Mouse (Mus musculus): ENCODE results near the gene Avpi1. TPM values are rescaled to one million over a fixed set of nuclear protein-coding genes. Genes with fewer than 3 reads are reported as not detected.

Gene Avpi1
- polyA plus RNA-seq, 1 experiment: 44.7 TPM

GRCm38 (mm10) chr19:42079006-42079405 lies 49.9 kb downstream of the Avpi1 start:
- H3K4me1 ChIP-seq (ENCODE audit: control insufficient read depth, insufficient read depth, low read length): no peaks in the 10 kb centered on the region
- H3K4me3 ChIP-seq (ENCODE audit: low read depth, low read length): no peak overlapping the region
- H3K9me3 ChIP-seq (replicated peaks; ENCODE audit: control insufficient read depth, insufficient read depth, low read length, poor library complexity, severe bottlenecking): no peaks in the 10 kb centered on the region
- no peak overlapping the region for H3K9ac ChIP-seq (ENCODE audit: low read depth, poor library complexity, severe bottlenecking)
- no peaks in the 10 kb centered on the region for H3K27me3 ChIP-seq (ENCODE audit: control insufficient read depth, insufficient read depth, low read length, poor library complexity, severe bottlenecking)
- TF ChIP-seq CTCF (IDR thresholded peaks at IDR 0.05; ENCODE audit: low read depth, low read length) (no peak), POLR2A (IDR thresholded peaks at IDR 0.05; ENCODE audit: insufficient read depth, low read length) (no peak), EP300 (IDR thresholded peaks at IDR 0.05; ENCODE audit: insufficient read depth, low read depth, low read length) (no peak)
- no peaks in the 10 kb centered on the region for H3K36me3 ChIP-seq (ENCODE audit: control insufficient read depth, insufficient read depth, low read length, poor library complexity, severe bottlenecking)
- no peak overlapping the region for H3K27ac ChIP-seq (ENCODE audit: insufficient read depth, low read length)

- Histone ChIP-seq H3K9me3 (replicated peaks; ENCODE audit: control insufficient read depth, insufficient read depth, low read length, poor library complexity, severe bottlenecking) (no peaks in the 10 kb centered on the region), H3K9ac (ENCODE audit: low read depth, poor library complexity, severe bottlenecking) (no peak overlapping the region), H3K36me3 (ENCODE audit: control insufficient read depth, insufficient read depth, low read length, poor library complexity, severe bottlenecking) (no peaks in the 10 kb centered on the region), H3K4me3 (ENCODE audit: low read depth, low read length) (no peak overlapping the region), H3K27ac (ENCODE audit: insufficient read depth, low read length) (no peak overlapping the region), H3K4me1 (ENCODE audit: control insufficient read depth, insufficient read depth, low read length) (no peaks in the 10 kb centered on the region), H3K27me3 (ENCODE audit: control insufficient read depth, insufficient read depth, low read length, poor library complexity, severe bottlenecking) (no peaks in the 10 kb centered on the region)
- TF ChIP-seq EP300 (IDR thresholded peaks at IDR 0.05; ENCODE audit: insufficient read depth, low read depth, low read length) (no peak), CTCF (IDR thresholded peaks at IDR 0.05; ENCODE audit: low read depth, low read length) (no peak), POLR2A (IDR thresholded peaks at IDR 0.05; ENCODE audit: insufficient read depth, low read length) (no peak)
Observed at GRCm38 (mm10) chr19:42078566-42078965, 50.3 kb downstream of the Avpi1 start.

- H3K4me1 ChIP-seq (ENCODE audit: control insufficient read depth, insufficient read depth, low read length): no peaks in the 10 kb centered on the region
- no peaks in the 10 kb centered on the region for H3K27me3 ChIP-seq (ENCODE audit: control insufficient read depth, insufficient read depth, low read length, poor library complexity, severe bottlenecking)
- TF ChIP-seq EP300 (IDR thresholded peaks at IDR 0.05; ENCODE audit: insufficient read depth, low read depth, low read length): no peak
- no peak for TF ChIP-seq CTCF (IDR thresholded peaks at IDR 0.05; ENCODE audit: low read depth, low read length)
- no peaks in the 10 kb centered on the region for H3K9me3 ChIP-seq (replicated peaks; ENCODE audit: control insufficient read depth, insufficient read depth, low read length, poor library complexity, severe bottlenecking)
- no peaks in the 10 kb centered on the region for H3K36me3 ChIP-seq (ENCODE audit: control insufficient read depth, insufficient read depth, low read length, poor library complexity, severe bottlenecking)
- peak overlapping the region; percentile 49 for H3K4me3 ChIP-seq (ENCODE audit: low read depth, low read length)
- no peak overlapping the region for H3K9ac ChIP-seq (ENCODE audit: low read depth, poor library complexity, severe bottlenecking)
- H3K27ac ChIP-seq (ENCODE audit: insufficient read depth, low read length): no peak overlapping the region
Observed at GRCm38 (mm10) chr19:42075992-42076391, 52.9 kb downstream of the Avpi1 start.

- Histone ChIP-seq H3K27ac (ENCODE audit: insufficient read depth, low read length) (no peak overlapping the region), H3K4me3 (ENCODE audit: low read depth, low read length) (no peak overlapping the region), H3K9ac (ENCODE audit: low read depth, poor library complexity, severe bottlenecking) (no peak overlapping the region), H3K4me1 (ENCODE audit: control insufficient read depth, insufficient read depth, low read length) (no peaks in the 10 kb centered on the region), H3K36me3 (ENCODE audit: control insufficient read depth, insufficient read depth, low read length, poor library complexity, severe bottlenecking) (no peaks in the 10 kb centered on the region), H3K9me3 (replicated peaks; ENCODE audit: control insufficient read depth, insufficient read depth, low read length, poor library complexity, severe bottlenecking) (no peaks in the 10 kb centered on the region), H3K27me3 (ENCODE audit: control insufficient read depth, insufficient read depth, low read length, poor library complexity, severe bottlenecking) (no peaks in the 10 kb centered on the region)
- TF ChIP-seq EP300 (IDR thresholded peaks at IDR 0.05; ENCODE audit: insufficient read depth, low read depth, low read length): no peak
- TF ChIP-seq POLR2A (IDR thresholded peaks at IDR 0.05; ENCODE audit: insufficient read depth, low read length): no peak
- TF ChIP-seq CTCF (IDR thresholded peaks at IDR 0.05; ENCODE audit: low read depth, low read length): no peak
Observed at GRCm38 (mm10) chr19:42075051-42075450, 53.8 kb downstream of the Avpi1 start.

Other genes starting within 250 kb of the Avpi1 start
- 23.1 and 24.5 TPM in 2 replicates for gene Rrp12, start 232.9 kb downstream of the Avpi1 start, polyA plus RNA-seq (2011; ENCODE audit: insufficient read depth, insufficient read length, low read depth, missing spikeins)
- gene Pgam1, start 217.1 kb downstream of the Avpi1 start, polyA plus RNA-seq (2011; ENCODE audit: insufficient read depth, insufficient read length, low read depth, missing spikeins): 668 and 681 TPM in 2 replicates
- gene Exosc1, start 195.6 kb downstream of the Avpi1 start, polyA plus RNA-seq (2011; ENCODE audit: insufficient read depth, insufficient read length, low read depth, missing spikeins): 52.4 and 55.8 TPM in 2 replicates
- 49.7 and 64.4 TPM in 2 replicates for gene Zdhhc16, start 195.6 kb downstream of the Avpi1 start, polyA plus RNA-seq (2011; ENCODE audit: insufficient read depth, insufficient read length, low read depth, missing spikeins)
- gene Mms19, start 147.9 kb downstream of the Avpi1 start, polyA plus RNA-seq (2011; ENCODE audit: insufficient read depth, insufficient read length, low read depth, missing spikeins): 77.9 and 83.9 TPM in 2 replicates
- gene Ubtd1, start 147.3 kb downstream of the Avpi1 start, polyA plus RNA-seq (2011; ENCODE audit: insufficient read depth, insufficient read length, low read depth, missing spikeins): 11.1 and 13.1 TPM in 2 replicates
- gene Ankrd2, start 93.1 kb downstream of the Avpi1 start, polyA plus RNA-seq (2011; ENCODE audit: insufficient read depth, insufficient read length, low read depth, missing spikeins): not detected in 2 replicates
- 0.91 and 1.2 TPM in 2 replicates for gene Hoga1, start 83.4 kb downstream of the Avpi1 start, polyA plus RNA-seq (2011; ENCODE audit: insufficient read depth, insufficient read length, low read depth, missing spikeins)
- not detected in 2 replicates for gene 4933411K16Rik, start 76.8 kb downstream of the Avpi1 start, polyA plus RNA-seq (2011; ENCODE audit: insufficient read depth, insufficient read length, low read depth, missing spikeins)
- 18.8 and 19.6 TPM in 2 replicates for gene Morn4, start 42.7 kb downstream of the Avpi1 start, polyA plus RNA-seq (2011; ENCODE audit: insufficient read depth, insufficient read length, low read depth, missing spikeins)
- 27.2 and 30.4 TPM in 2 replicates for gene Pi4k2a, start 38.6 kb downstream of the Avpi1 start, polyA plus RNA-seq (2011; ENCODE audit: insufficient read depth, insufficient read length, low read depth, missing spikeins)
- 15.0 and 17.7 TPM in 2 replicates for gene Marveld1, start 18.3 kb upstream of the Avpi1 start, polyA plus RNA-seq (2011; ENCODE audit: insufficient read depth, insufficient read length, low read depth, missing spikeins)
- gene Zfyve27, start 34.9 kb upstream of the Avpi1 start, polyA plus RNA-seq (2011; ENCODE audit: insufficient read depth, insufficient read length, low read depth, missing spikeins): 24.4 and 25.0 TPM in 2 replicates
- gene Sfrp5, start 73.2 kb upstream of the Avpi1 start, polyA plus RNA-seq (2011; ENCODE audit: insufficient read depth, insufficient read length, low read depth, missing spikeins): 0.42 and 0.47 TPM in 2 replicates
- gene Golga7b, start 118.5 kb upstream of the Avpi1 start, polyA plus RNA-seq (2011; ENCODE audit: insufficient read depth, insufficient read length, low read depth, missing spikeins): not detected in 2 replicates

Measured in ES-Bruce4 (cell line).